Mouse (Mus musculus): ENCODE measurements around the gene Gm10972.
"Not testable (repeated sequence)": the region's sequence is repeated elsewhere in the genome, so short reads cannot be mapped to it uniquely, and the experiment has no call there.

Gene Gm10972

DNA sequence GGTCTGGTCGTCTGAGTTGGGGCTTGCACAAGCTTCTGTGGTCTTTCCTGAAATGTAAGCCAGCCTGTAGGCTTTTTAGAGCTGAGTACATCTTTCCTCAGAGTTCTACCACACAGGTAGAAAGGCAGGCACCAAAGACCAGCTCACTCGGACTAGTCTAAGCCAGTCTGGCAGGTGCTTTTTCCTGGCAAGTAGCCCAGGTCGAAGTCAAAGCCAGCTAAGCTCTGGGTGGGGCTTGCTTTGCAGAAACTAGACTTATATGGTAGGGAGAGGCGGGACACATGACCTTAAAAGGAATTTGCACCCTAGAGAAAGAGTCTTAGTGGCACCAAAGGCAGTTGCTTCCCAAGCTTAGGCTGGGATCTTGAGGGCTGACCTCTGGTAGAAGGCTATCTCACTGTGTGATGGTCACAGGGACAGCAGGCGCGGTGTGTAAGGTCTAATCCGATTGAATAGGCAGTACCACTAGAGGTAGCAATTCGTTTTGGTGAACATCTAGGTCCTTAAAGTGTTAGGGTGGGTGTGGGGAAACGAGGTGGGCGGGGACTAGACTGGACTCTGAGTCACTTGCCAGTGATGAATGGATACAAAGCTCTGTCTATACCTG lies 16.3 kb downstream of the Gm10972 start:
- not testable (repeated sequence) for DNase-seq

DNA sequence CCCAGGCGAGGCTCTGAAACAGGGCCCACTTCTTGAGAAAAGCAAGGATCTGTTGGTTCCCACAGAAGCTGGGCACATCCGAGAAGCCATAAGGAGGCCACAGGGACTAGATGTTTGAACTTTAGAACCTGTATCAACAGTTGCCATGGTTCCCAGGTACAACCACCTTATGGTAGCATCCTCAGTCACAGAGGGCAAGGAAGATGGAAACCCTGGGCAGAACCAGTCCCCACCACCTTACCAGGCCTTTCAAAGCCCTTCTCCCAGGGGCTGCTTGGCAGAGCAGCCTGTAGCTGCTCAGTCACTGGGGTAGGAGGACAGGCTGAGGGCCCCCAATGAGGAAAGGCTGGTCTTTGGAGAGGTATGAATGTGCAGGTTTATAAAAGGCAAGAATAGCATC lies 17.9 kb downstream of the Gm10972 start:
- not testable (repeated sequence) for DNase-seq

DNA sequence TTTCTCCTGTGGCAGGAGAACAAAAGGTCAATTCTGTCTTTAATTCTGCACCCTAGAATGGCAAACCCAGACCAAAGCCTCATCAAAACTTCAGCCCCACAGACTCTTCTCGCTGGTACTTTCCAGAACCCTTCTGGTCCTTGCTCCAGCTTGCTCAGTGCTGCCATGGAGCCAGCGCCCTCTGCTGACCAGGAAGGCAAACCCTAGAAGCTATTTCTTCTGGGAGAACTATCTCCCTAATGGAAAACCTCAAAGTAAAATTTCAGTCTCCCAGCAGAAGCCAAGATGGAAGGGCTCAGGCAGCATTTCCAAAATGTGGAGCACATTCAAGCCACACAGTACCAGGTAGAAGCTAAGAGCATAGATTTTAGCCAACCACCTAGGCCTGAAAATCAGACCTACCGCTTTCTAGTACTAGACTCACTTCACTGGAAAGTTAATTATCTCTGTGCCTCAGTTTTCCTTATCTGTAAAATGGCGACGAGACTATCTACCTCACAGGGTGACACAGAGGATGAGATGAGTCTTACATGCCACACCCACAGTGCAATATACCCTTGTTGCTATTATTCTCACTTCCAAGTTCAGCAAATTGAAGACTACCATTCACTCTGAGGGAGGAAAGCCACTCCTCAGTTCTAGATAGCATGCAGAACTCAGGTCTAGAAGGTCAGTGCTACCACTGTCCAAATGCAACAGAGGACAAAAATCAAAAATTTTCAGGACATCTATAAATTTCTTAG lies 22.3 kb downstream of the Gm10972 start:
- DNase-seq: not testable (repeated sequence)

GRCm38 (mm10) chr3:94665896-94666295 lies 23.0 kb downstream of the Gm10972 start:
- not testable (repeated sequence) for DNase-seq

GRCm38 (mm10) chr3:94675101-94675500 lies 32.2 kb downstream of the Gm10972 start:
- DNase-seq: not testable (repeated sequence)

- no peak for DNase-seq
These were observed 36.5 kb downstream of the Gm10972 start for GRCm38 (mm10) chr3:94679351-94679841.

- DNase-seq: not testable (repeated sequence)
These were observed 37.1 kb downstream of the Gm10972 start for GRCm38 (mm10) chr3:94680032-94680431.

- no peak for DNase-seq
These were observed 37.9 kb downstream of the Gm10972 start for GRCm38 (mm10) chr3:94680783-94681182.

- DNase-seq: no peak
These were observed 40.7 kb downstream of the Gm10972 start for GRCm38 (mm10) chr3:94683646-94684045.

- DNase-seq: not testable (repeated sequence)
These were observed 43.3 kb downstream of the Gm10972 start for GRCm38 (mm10) chr3:94685989-94686772.

GRCm38 (mm10) chr3:94688698-94689097 lies 45.8 kb downstream of the Gm10972 start:
- not testable (repeated sequence) for DNase-seq

DNA sequence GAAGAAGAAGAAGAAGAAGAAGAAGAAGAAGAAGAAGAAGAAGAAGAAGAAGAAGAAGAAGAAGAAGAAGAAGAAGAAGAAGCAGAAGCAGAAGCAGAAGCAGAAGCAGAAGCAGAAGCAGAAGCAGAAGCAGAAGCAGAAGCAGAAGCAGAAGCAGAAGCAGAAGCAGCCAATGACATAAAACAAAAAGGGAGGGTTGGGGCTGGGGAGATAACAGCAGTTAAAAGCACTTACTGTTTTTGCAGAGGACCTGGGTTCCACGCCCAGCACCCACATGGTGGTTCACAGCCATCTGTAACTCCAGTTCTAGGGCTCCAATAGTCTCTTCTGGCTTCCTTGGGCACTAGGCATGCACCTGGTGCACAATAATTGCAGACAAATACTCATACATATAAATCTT lies 46.3 kb downstream of the Gm10972 start:
- not testable (repeated sequence) for DNase-seq

- DNase-seq: not testable (repeated sequence)
These were observed 47.2 kb downstream of the Gm10972 start for GRCm38 (mm10) chr3:94690162-94690561.

DNA sequence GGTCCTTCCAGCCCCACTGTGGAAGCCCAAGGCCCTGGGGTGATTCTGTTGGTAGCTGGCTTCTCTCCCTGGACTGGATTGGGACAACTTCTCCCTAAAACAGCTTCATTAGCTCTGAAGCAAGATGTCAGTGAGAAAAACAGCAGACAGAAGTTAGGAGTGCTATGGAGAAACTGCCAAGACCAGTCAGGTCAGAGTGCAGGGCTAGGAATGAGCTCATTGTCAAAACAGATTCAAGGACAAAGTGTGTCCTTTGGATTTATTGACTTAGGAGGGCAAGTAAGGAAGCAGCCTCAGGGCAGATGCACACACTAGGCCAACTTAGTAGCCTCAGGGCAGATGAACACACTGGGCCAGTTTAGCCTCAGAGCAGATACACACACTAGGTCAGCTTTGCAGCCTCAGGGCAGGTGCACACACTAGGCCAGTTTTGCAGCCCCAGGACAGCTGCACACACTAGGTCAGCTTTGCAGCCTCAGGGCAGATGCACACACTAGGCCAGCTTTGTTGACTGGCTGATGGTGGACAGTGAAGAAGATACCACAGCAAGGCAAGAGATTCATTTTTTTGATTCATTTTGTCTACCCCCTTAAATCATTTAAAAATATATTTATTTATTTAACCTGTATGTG lies 47.8 kb downstream of the Gm10972 start:
- DNase-seq: no peak

- DNase-seq: not testable (repeated sequence)
These were observed 48.8 kb downstream of the Gm10972 start for GRCm38 (mm10) chr3:94691694-94692093.

All from right cerebral cortex, postnatal 4 days (tissue).